Mouse (Mus musculus) megakaryocyte, embryonic 14.5 days (primary cell): ENCODE data around the gene Ttc30a1.

ENCODE experiments used
- FLI1 ChIP-seq: IDR thresholded peaks from 2 replicates; pipeline ENCODE4 v1.6.1; 2012; ENCODE audit warnings: low read length, inconsistent platforms, mixed read lengths
- GATA1 ChIP-seq: IDR thresholded peaks from 3 replicates; pipeline ENCODE4 v1.6.1; 2012; ENCODE audit warnings: mixed read lengths, low read length, inconsistent platforms, borderline replicate concordance

GRCm38 (mm10) chr2:75997726-75998125 lies 16.0 kb upstream of the Ttc30a1 start:
- TF ChIP-seq GATA1 (no peak), FLI1 (no peak)
